Mouse (Mus musculus): ENCODE results near the gene Mapk1ip1l.

GRCm38 (mm10) chr14:47335300-47335699, 37.2 kb downstream of the Mapk1ip1l start:
- TF ChIP-seq CTCF (IDR thresholded peaks at IDR 0.05; ENCODE audit: borderline replicate concordance, insufficient read depth, low read depth, low read length) = no peak
- TF ChIP-seq POLR2A (IDR thresholded peaks at IDR 0.05; ENCODE audit: borderline replicate concordance, insufficient read depth, low read length) = no peak
